Mouse (Mus musculus) embryonic facial prominence, embryonic 13.5 days (tissue): ENCODE measurements around the gene Zfp235. TPM values are rescaled to one million over a fixed set of nuclear protein-coding genes. Genes with fewer than 3 reads are reported as not detected.
A peak's percentile ranks its signal among the peaks of the same experiment; 100 is the strongest.

Experiments used
- ATAC-seq: fragments of 200-750 bp; cut with Nextera tagmentation; 2 replicates; pipeline ENCODE4 v1.8.0; 2017; ENCODE audit warnings: low read depth; ENCODE audit not compliant: insufficient number of reproducible peaks, insufficient read depth, low FRiP score, low TSS enrichment
- H3K27ac ChIP-seq: fragments of 300-500 bp; sonication (generic); 2 replicates; pipeline ENCODE4 v1.5.1; 2015; ENCODE audit warnings: moderate library complexity, mild to moderate bottlenecking, inconsistent platforms
- H3K27me3 ChIP-seq: fragments of 300-500 bp; sonication (generic); 2 replicates; pipeline ENCODE4 v1.6.1; 2015; ENCODE audit warnings: mild to moderate bottlenecking, inconsistent platforms
- H3K36me3 ChIP-seq: fragments of 300-500 bp; sonication (generic); 2 replicates; pipeline ENCODE4 v1.6.1; 2015; ENCODE audit warnings: mild to moderate bottlenecking, inconsistent platforms
- H3K4me1 ChIP-seq: fragments of 300-500 bp; sonication (generic); 2 replicates; pipeline ENCODE4 v1.6.1; 2015; ENCODE audit warnings: inconsistent platforms
- H3K4me2 ChIP-seq: fragments of 300-500 bp; sonication (generic); 2 replicates; pipeline ENCODE4 v1.6.1; 2015; ENCODE audit warnings: moderate library complexity, mild to moderate bottlenecking, inconsistent platforms
- H3K4me3 ChIP-seq: fragments of 300-500 bp; sonication (generic); 2 replicates; pipeline ENCODE4 v1.5.1; 2015; ENCODE audit warnings: mild to moderate bottlenecking, inconsistent platforms
- H3K9ac ChIP-seq: fragments of 300-500 bp; sonication (generic); 2 replicates; pipeline ENCODE4 v1.6.1; 2015; ENCODE audit warnings: mild to moderate bottlenecking, inconsistent platforms
- H3K9me3 ChIP-seq: fragments of 300-500 bp; sonication (generic); 2 replicates; pipeline ENCODE4 v1.6.1; 2016; ENCODE audit warnings: inconsistent platforms
- WGBS: fragments of 180-500 bp; shearing (Covaris S2); methylation state at CpG from one replicate; pipeline ENCODE4 v1.1.7; 2015; ENCODE audit warnings: mixed read lengths; 5-methylcytosine and 5-hydroxymethylcytosine counted together
- polyA plus RNA-seq: library from polyadenylated mRNA; unstranded; fragments of >200 nt; fragmentation: Nextera tagmentation; extraction: Ambion mirVana; gene quantifications from 2 replicates; pipeline ENCODE4 v1.2.1, GENCODE M21; 2015

The Zfp235 gene
- polyA plus RNA-seq, 1 experiment from 2014 or later = 18.8 TPM

GRCm38 (mm10) chr7:24142566-24142965, 8.6 kb downstream of the Zfp235 start:
- Histone ChIP-seq H3K27me3 (no peaks in the 10 kb centered on the region), H3K36me3 (peaks cover 56% of the 10 kb centered on the region), H3K27ac (no peak overlapping the region), H3K4me3 (no peak overlapping the region), H3K4me2 (no peak overlapping the region), H3K4me1 (no peaks in the 10 kb centered on the region), H3K9ac (no peak overlapping the region), H3K9me3 (peaks cover 4% of the 10 kb centered on the region)
- no peak for ATAC-seq
- WGBS = 93% methylated on average over 6 of the region's 6 CpGs

DNA sequence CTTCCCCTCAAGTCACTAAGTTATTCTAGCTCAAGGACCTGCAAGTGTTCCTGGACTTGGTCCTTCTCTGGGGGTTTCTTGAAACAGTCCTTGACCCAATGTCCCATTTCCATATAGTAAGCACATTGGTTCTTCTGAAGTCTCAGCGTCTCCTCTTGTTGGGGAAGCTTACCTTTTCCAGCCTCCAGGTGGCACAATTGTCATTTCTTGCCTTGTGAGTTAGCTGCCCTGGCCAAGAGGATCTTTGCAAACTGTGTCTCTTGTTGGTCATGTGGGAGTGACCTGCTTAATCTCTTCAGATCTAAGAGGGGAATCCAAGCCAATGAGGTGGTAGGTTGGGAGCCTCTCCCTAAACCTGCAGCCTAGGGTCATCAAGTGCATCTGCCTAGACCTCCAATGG, 19.3 kb downstream of the Zfp235 start:
- ATAC-seq = no peak
- H3K9me3 ChIP-seq = no peaks in the 10 kb centered on the region
- H3K4me2 ChIP-seq = no peak overlapping the region
- no peak overlapping the region for H3K9ac ChIP-seq
- H3K27me3 ChIP-seq = no peaks in the 10 kb centered on the region
- H3K36me3 ChIP-seq = no peaks in the 10 kb centered on the region
- no peak overlapping the region for H3K4me3 ChIP-seq
- 10% methylated on average over 1 of the region's 1 CpGs for WGBS
- no peaks in the 10 kb centered on the region for H3K4me1 ChIP-seq
- H3K27ac ChIP-seq = no peak overlapping the region

DNA sequence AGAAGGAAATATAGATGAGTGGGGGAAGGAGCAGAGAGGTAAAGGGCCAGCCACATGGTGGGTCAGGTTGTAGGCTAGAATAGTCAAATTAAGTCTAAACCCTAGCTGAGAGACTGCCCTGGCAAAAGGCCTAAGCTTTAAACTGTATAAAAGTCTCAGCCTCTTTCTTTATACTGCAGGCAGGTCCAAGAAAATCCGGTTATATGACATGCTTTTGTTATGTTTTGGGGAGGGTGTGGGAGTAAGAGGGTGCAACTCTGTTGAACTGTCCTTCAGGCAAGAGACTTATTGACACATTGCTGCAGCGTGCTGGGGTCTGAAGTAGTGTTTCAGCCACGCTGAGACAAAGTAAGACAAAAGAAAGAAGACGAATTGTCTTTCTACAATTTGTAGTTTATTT, 38.2 kb downstream of the Zfp235 start:
- Histone ChIP-seq H3K27me3 (no peaks in the 10 kb centered on the region), H3K9ac (no peak overlapping the region), H3K4me1 (no peaks in the 10 kb centered on the region), H3K36me3 (no peaks in the 10 kb centered on the region), H3K9me3 (no peaks in the 10 kb centered on the region), H3K4me3 (no peak overlapping the region), H3K27ac (no peak overlapping the region), H3K4me2 (no peak overlapping the region)
- WGBS = 64% methylated on average over 4 of the region's 4 CpGs
- no peak for ATAC-seq

DNA sequence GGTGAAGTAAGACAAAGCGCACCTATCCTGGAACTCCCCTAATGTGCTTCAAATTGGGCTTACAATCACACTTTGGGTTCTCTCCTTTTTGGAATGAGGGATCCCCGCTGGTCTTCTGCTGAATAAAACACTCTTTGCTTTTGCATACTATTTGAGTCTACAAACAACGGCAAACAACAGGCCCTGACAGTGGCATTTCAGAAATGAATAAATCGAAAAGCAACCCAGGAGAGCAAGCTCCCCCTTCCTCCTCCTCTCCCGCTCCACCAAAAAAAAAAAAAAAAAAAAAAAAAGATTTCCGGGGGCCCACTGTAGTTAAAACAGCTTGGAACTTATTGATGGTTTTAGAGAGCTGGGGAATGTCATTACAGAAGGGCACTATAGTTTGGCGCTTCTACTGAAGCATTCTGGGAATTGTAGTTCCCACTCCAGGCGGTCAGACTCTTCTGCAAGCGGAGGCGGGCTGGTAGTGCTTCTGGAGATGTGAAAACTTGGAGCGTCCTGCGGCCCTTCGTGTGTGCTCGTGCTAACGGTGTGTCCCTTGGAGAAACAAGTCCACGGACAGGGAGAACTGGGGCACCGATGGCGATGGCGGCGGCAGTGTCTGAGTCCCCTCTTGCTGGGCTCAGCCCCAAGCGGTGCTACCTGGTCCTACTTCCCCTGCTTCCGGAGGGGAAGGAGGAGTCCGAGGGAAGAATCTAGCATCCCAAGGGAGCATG, 40.8 kb downstream of the Zfp235 start, which contains the start of gene Zfp114:
Zfp114 (plus strand) TSS at position 443 of the 719 bp plus-strand sequence.
- H3K9ac ChIP-seq = peak within 1 kb of the TSS; percentile 82
- H3K36me3 ChIP-seq = no peaks in the 10 kb centered on the region
- H3K27me3 ChIP-seq = no peaks in the 10 kb centered on the region
- peak within 1 kb of the TSS; percentile 62 for H3K4me3 ChIP-seq
- ATAC-seq = peak; percentile 78
- no peaks in the 10 kb centered on the region for H3K4me1 ChIP-seq
- peak within 1 kb of the TSS; percentile 60 for H3K4me2 ChIP-seq
- WGBS = 12% methylated on average over 23 of the region's 23 CpGs
- H3K27ac ChIP-seq = peak within 1 kb of the TSS; percentile 79
- no peaks in the 10 kb centered on the region for H3K9me3 ChIP-seq

DNA sequence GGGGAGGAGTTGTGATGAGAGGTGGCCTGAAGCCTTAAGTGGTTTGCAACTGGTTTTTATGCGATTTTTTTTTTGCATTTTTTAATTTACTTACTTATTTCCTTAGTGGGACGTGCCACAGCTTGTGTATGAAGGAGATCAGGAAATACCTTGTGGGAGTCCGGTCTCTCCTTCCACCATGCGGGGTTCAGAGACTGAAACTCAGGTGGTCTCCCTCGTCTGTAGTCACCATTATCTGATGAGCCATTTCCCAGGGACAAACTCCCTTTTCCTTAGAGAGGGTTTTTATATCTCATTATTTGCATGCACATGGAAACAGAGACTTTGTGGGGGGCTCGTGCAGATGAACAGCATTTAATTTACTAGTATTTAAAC, 41.4 kb downstream of the Zfp235 start:
- ATAC-seq = no peak
- Histone ChIP-seq H3K36me3 (no peaks in the 10 kb centered on the region), H3K27ac (peak overlapping the region; percentile 79; the same call in 1 of the 2 replicates), H3K27me3 (no peaks in the 10 kb centered on the region), H3K9me3 (no peaks in the 10 kb centered on the region), H3K4me3 (peak overlapping the region; percentile 62), H3K4me1 (no peaks in the 10 kb centered on the region), H3K9ac (peak overlapping the region; percentile 82), H3K4me2 (peak overlapping the region; percentile 60)
- 54% methylated on average over 6 of the region's 6 CpGs for WGBS

DNA sequence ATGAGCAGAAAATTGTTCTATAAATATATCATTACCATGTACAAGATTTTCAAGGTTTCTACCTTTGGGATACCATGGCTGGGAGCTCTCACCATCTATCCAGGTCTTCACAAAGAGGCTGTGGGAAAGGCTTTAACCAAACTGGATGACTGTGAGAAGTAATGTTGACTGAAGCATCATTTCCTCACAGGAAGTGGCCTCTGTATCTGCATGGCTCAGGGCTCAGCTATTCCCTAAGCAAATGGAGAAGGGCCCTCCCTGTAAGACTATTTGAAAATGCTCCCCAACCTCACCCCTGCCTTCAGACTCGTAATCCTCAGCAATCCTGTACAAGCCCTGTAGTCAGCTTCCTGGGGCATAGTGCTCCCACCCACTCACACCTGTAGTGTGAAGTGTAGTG, 53.6 kb downstream of the Zfp235 start:
- Histone ChIP-seq H3K4me2 (no peak overlapping the region), H3K4me3 (no peak overlapping the region), H3K4me1 (no peaks in the 10 kb centered on the region), H3K9ac (no peak overlapping the region), H3K9me3 (no peaks in the 10 kb centered on the region), H3K27me3 (no peaks in the 10 kb centered on the region), H3K36me3 (no peaks in the 10 kb centered on the region), H3K27ac (no peak overlapping the region)
- no peak for ATAC-seq
- WGBS = 52% methylated on average over 1 of the region's 1 CpGs

- no peaks in the 10 kb centered on the region for H3K4me1 ChIP-seq
- WGBS = 63% methylated on average over 4 of the region's 4 CpGs
- H3K27ac ChIP-seq = no peak overlapping the region
- no peak overlapping the region for H3K4me2 ChIP-seq
- H3K9me3 ChIP-seq = peaks cover 5% of the 10 kb centered on the region; the same call in 1 of the 2 replicates
- no peaks in the 10 kb centered on the region for H3K27me3 ChIP-seq
- peaks cover 7% of the 10 kb centered on the region for H3K36me3 ChIP-seq
- ATAC-seq = no peak
- no peak overlapping the region for H3K9ac ChIP-seq
- no peak overlapping the region for H3K4me3 ChIP-seq
These were observed 55.1 kb downstream of the Zfp235 start for GRCm38 (mm10) chr7:24188901-24189570.

DNA sequence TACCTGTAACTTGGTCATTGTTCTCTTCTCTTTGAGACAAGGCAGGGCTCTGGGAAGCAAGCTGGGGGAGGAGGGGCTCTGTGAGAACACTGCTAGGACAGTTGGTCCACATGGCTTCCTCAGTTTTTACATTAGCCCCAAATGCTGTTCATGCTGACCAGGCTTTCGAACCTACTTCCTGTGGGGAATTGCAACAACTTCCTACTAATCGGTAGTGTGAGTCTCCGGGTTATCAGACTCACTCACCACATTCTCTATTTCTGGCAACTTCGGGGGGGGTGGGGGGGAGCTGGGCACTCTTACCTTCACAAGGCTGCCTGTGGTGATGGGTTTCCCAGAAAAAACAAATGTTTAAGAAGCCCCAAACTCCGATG, 55.6 kb downstream of the Zfp235 start:
- Histone ChIP-seq H3K27ac (no peak overlapping the region), H3K27me3 (no peaks in the 10 kb centered on the region), H3K4me3 (no peak overlapping the region), H3K36me3 (peaks cover 12% of the 10 kb centered on the region), H3K4me1 (no peaks in the 10 kb centered on the region), H3K4me2 (no peak overlapping the region), H3K9ac (no peak overlapping the region), H3K9me3 (peaks cover 5% of the 10 kb centered on the region; the same call in 1 of the 2 replicates)
- WGBS = 78% methylated on average over 5 of the region's 5 CpGs
- ATAC-seq = no peak

- no peaks in the 10 kb centered on the region for H3K27me3 ChIP-seq
- H3K4me2 ChIP-seq = no peak overlapping the region
- no peak overlapping the region for H3K27ac ChIP-seq
- WGBS = 74% methylated on average over 2 of the region's 2 CpGs
- ATAC-seq = no peak
- H3K4me3 ChIP-seq = no peak overlapping the region
- no peaks in the 10 kb centered on the region for H3K4me1 ChIP-seq
- peaks cover 5% of the 10 kb centered on the region; the same call in 1 of the 2 replicates for H3K9me3 ChIP-seq
- peaks cover 19% of the 10 kb centered on the region for H3K36me3 ChIP-seq
- no peak overlapping the region for H3K9ac ChIP-seq
These were observed 57.4 kb downstream of the Zfp235 start for GRCm38 (mm10) chr7:24191361-24191760.

Other genes starting within 250 kb of the Zfp235 start
- not detected in 2 replicates for gene Vmn1r178, start 242.2 kb upstream of the Zfp235 start, polyA plus RNA-seq
- not detected in 2 replicates for gene Vmn1r179, start 207.2 kb upstream of the Zfp235 start, polyA plus RNA-seq
- not detected in 2 replicates for gene Vmn1r180, start 183.5 kb upstream of the Zfp235 start, polyA plus RNA-seq
- not detected in 2 replicates for gene Vmn1r181, start 159.6 kb upstream of the Zfp235 start, polyA plus RNA-seq
- not detected in 2 replicates for gene V1rd19, start 132.5 kb upstream of the Zfp235 start, polyA plus RNA-seq
- not detected in 2 replicates for gene Vmn1r183, start 80.9 kb upstream of the Zfp235 start, polyA plus RNA-seq
- 23.8 and 25.4 TPM in 2 replicates for gene Zfp180, start 52.2 kb upstream of the Zfp235 start, polyA plus RNA-seq
- 10.1 and 12.4 TPM in 2 replicates for gene Zfp112, start 21.9 kb upstream of the Zfp235 start, polyA plus RNA-seq
- 7.2 and 9.4 TPM in 2 replicates for gene Zfp114, start 40.9 kb downstream of the Zfp235 start, polyA plus RNA-seq
- 10.8 and 12.4 TPM in 2 replicates for gene Zfp111, start 77.3 kb downstream of the Zfp235 start, polyA plus RNA-seq
- gene Zfp109, start 103.4 kb downstream of the Zfp235 start, polyA plus RNA-seq = 6.1 and 6.4 TPM in 2 replicates
- 5.3 and 6.5 TPM in 2 replicates for gene Zfp108, start 120.6 kb downstream of the Zfp235 start, polyA plus RNA-seq
- gene Zfp93, start 136.3 kb downstream of the Zfp235 start, polyA plus RNA-seq = 10.7 and 10.8 TPM in 2 replicates
- gene Zfp61, start 167.1 kb downstream of the Zfp235 start, polyA plus RNA-seq = 53.8 and 58.5 TPM in 2 replicates
- 14.3 and 18.8 TPM in 2 replicates for gene Zfp94, start 182.5 kb downstream of the Zfp235 start, polyA plus RNA-seq
- gene Tescl, start 199.8 kb downstream of the Zfp235 start, polyA plus RNA-seq = 0.25 TPM in 1 of 2 replicates, not detected in the other
- 0.45 and 0.91 TPM in 2 replicates for gene Lypd5, start 215.0 kb downstream of the Zfp235 start, polyA plus RNA-seq
- gene Kcnn4, start 236.1 kb downstream of the Zfp235 start, polyA plus RNA-seq = 1.9 and 2.1 TPM in 2 replicates